Mouse (Mus musculus) limb, embryonic 12.5 days (tissue): ENCODE measurements at regions not wholly inside any gene's neighbourhood (a gene's known extent, or its start where the extent isn't known, plus 50 kb on each side); places are given as distances from the start of the nearest gene placed in this dataset.

Experiments
- ATAC-seq: fragments of 200-750 bp; cut with Nextera tagmentation; 2 replicates; pipeline ENCODE4 v1.8.0; 2017; ENCODE audit warnings: low read depth, moderate TSS enrichment; ENCODE audit not compliant: insufficient number of reproducible peaks, insufficient read depth, low FRiP score, low TSS enrichment
- H3K27ac ChIP-seq: fragments of 300-500 bp; sonication (generic); 2 replicates; pipeline ENCODE4 v1.5.1; 2016; ENCODE audit warnings: mild to moderate bottlenecking, moderate library complexity
- H3K27me3 ChIP-seq: fragments of 300-500 bp; sonication (generic); 2 replicates; pipeline ENCODE4 v1.6.1; 2016; ENCODE audit warnings: mild to moderate bottlenecking, moderate library complexity
- H3K36me3 ChIP-seq: fragments of 300-500 bp; sonication (generic); 2 replicates; pipeline ENCODE4 v1.6.1; 2016; ENCODE audit warnings: mild to moderate bottlenecking, moderate library complexity
- H3K4me1 ChIP-seq: fragments of 300-500 bp; sonication (generic); replicated peaks from 2 replicates; pipeline ENCODE4 v1.6.1; 2016
- H3K4me2 ChIP-seq: fragments of 300-500 bp; sonication (generic); 2 replicates; pipeline ENCODE4 v1.6.1; 2016; ENCODE audit warnings: mild to moderate bottlenecking, moderate library complexity
- H3K4me3 ChIP-seq: fragments of 300-500 bp; sonication (generic); replicated peaks from 2 replicates; pipeline ENCODE4 v1.5.1; 2016; ENCODE audit warnings: mild to moderate bottlenecking
- H3K9ac ChIP-seq: fragments of 300-500 bp; sonication (generic); replicated peaks from 2 replicates; pipeline ENCODE4 v1.6.1; 2016; ENCODE audit warnings: mild to moderate bottlenecking, moderate library complexity
- H3K9me3 ChIP-seq: fragments of 300-500 bp; sonication (generic); 2 replicates; pipeline ENCODE4 v1.6.1; 2016; ENCODE audit warnings: mild to moderate bottlenecking, moderate library complexity
- WGBS: fragments of 180-500 bp; shearing (Covaris S2); methylation state at CpG from one replicate; pipeline ENCODE4 v1.1.7; 2016; 5-methylcytosine and 5-hydroxymethylcytosine counted together

- Histone ChIP-seq H3K4me3 (no peak overlapping the region), H3K27me3 (no peaks in the 10 kb centered on the region), H3K4me1 (peaks cover 10% of the 10 kb centered on the region), H3K27ac (peak overlapping the region; percentile 42; the same call in 1 of the 2 replicates), H3K9ac (no peak overlapping the region), H3K4me2 (no peak overlapping the region), H3K36me3 (no peaks in the 10 kb centered on the region), H3K9me3 (peaks cover 10% of the 10 kb centered on the region; the same call in 1 of the 2 replicates)
- WGBS = 64% methylated on average over 8 of the region's 8 CpGs
- ATAC-seq = no peak
Observed at GRCm38 (mm10) chr2:92860502-92861197, 54.2 kb upstream of the Syt13 start.
